Mouse (Mus musculus) cerebral cortex, adult 2 months (tissue): ENCODE measurements around the gene Fam163a.

Experiments used
- WGBS: fragments of 180-500 bp; shearing (Covaris S2); methylation state at CpG from one replicate; pipeline ENCODE4 v1.1.7; 2018; 5-methylcytosine and 5-hydroxymethylcytosine counted together

The Fam163a gene

DNA sequence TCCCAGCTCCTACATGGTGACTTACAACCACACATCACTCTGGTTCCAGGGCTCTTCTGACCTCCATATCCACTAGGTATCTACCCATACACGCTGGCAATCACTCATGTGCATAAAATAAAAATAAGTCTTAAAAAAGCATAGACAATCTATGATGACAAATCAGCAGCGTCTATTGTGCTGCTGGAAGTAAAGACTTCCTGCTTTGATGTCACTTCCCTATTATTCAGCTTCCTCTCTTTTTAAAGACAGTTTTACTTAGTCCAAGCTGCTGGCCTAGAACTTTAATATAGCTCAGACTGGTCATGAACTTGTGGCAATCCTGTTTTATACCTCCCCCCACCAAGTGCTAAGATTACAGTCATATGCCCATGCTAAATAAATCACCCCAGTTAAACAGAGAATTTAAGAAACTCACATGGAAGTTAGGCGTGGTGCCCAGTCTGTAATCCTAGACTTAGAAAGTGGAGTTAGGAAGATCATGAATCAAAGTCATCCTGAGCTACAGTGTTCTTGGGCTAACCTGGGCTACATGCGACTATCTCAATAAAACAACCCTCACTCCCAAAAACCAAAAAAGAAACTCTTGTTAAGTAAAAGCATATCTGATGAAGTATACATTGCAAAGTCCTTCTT, 176.4 kb downstream of the Fam163a start:
- 86% methylated on average over 4 of the region's 4 CpGs for WGBS

DNA sequence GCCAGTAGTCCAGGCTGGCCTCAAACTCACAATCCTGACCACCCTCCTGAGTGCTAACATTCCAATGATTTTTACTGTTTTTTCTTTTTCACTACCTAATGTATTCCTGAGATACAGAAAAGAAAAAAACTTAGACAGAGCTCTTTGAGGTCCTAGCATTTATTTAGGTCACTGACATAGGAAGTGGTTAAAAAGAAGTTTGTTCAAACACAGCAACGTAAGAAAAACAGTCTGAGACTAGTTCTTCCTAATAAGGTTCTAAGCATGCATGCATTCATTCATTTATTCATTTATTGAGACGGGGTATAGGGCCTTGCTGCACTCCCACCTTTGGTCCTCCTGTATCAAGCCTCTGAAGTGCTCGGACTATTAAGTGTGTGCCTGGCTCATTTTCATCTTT, 177.0 kb downstream of the Fam163a start:
- WGBS = 81% methylated on average over 3 of the region's 3 CpGs
